8 mouse cellular contexts compared by ENCODE assay signal in genomic region chr15:97992712-97993286, GRCm38 (mm10). TPM values are rescaled to one million over a fixed set of nuclear protein-coding genes. Genes with fewer than 3 reads are reported as not detected.
DNase-seq lines count a peak whose midpoint lies in the region; ATAC-seq and TF ChIP-seq lines count a peak whose summit lies in the region.

No protein-coding gene starts in this region.

- H3K4me3 ChIP-seq in heart, embryonic 12.5 days, result peak overlapping the region; percentile 24
- peak overlapping the region; percentile 33 for H3K4me3 ChIP-seq in kidney, embryonic 15.5 days (replicated peaks)
- H3K4me3 ChIP-seq in limb, embryonic 14.5 days (replicated peaks; ENCODE audit: low read length), result peak overlapping the region; percentile 22
- peak overlapping the region; percentile 32; the same call in 1 of the 2 replicates for H3K4me3 ChIP-seq in midbrain, postnatal 0 days (ENCODE audit: low read depth, low read length)

- no peaks in the 10 kb centered on the region for H3K9me3 ChIP-seq in heart, embryonic 12.5 days (replicated peaks)
- no peaks in the 10 kb centered on the region for H3K9me3 ChIP-seq in kidney, embryonic 15.5 days (replicated peaks)
- H3K9me3 ChIP-seq in limb, embryonic 14.5 days (ENCODE audit: control insufficient read depth, low read length), result no peaks in the 10 kb centered on the region
- no peaks in the 10 kb centered on the region for H3K9me3 ChIP-seq in midbrain, postnatal 0 days (ENCODE audit: low read length)

- no peak for TF ChIP-seq POLR2A in limb, embryonic 14.5 days (IDR thresholded peaks at IDR 0.05; ENCODE audit: borderline replicate concordance, extremely low read depth, insufficient read depth, insufficient read length)

- peaks cover 42% of the 10 kb centered on the region for H3K4me1 ChIP-seq in heart, embryonic 12.5 days (replicated peaks)
- peaks cover 58% of the 10 kb centered on the region for H3K4me1 ChIP-seq in kidney, embryonic 15.5 days
- H3K4me1 ChIP-seq in limb, embryonic 14.5 days (ENCODE audit: control insufficient read depth, insufficient read depth, low read length), result peaks cover 31% of the 10 kb centered on the region
- H3K4me1 ChIP-seq in midbrain, postnatal 0 days (ENCODE audit: insufficient read depth, low read length), result peaks cover 19% of the 10 kb centered on the region

- TF ChIP-seq CTCF in midbrain, postnatal 0 days (IDR thresholded peaks at IDR 0.05), result no peak

- peak overlapping the region; percentile 80 for H3K27ac ChIP-seq in heart, embryonic 12.5 days (ENCODE audit: poor library complexity, severe bottlenecking)
- H3K27ac ChIP-seq in kidney, embryonic 15.5 days, result peak overlapping the region; percentile 88
- peak overlapping the region; percentile 89 for H3K27ac ChIP-seq in limb, embryonic 14.5 days (replicated peaks; ENCODE audit: low read depth, low read length)
- peak overlapping the region; percentile 78 for H3K27ac ChIP-seq in midbrain, postnatal 0 days (ENCODE audit: low read depth, low read length)

- H3K27me3 ChIP-seq in heart, embryonic 12.5 days (replicated peaks), result no peaks in the 10 kb centered on the region
- peaks cover 15% of the 10 kb centered on the region for H3K27me3 ChIP-seq in kidney, embryonic 15.5 days
- H3K27me3 ChIP-seq in limb, embryonic 14.5 days (ENCODE audit: control insufficient read depth, insufficient read depth, low read length), result no peaks in the 10 kb centered on the region
- H3K27me3 ChIP-seq in midbrain, postnatal 0 days (ENCODE audit: insufficient read depth, low read length), result no peaks in the 10 kb centered on the region

- H3K4me2 ChIP-seq in heart, embryonic 12.5 days, result peak overlapping the region; percentile 60
- H3K4me2 ChIP-seq in kidney, embryonic 15.5 days, result peak overlapping the region; percentile 58
- H3K4me2 ChIP-seq in limb, embryonic 14.5 days (replicated peaks; ENCODE audit: low read depth, low read length, severe bottlenecking), result peak overlapping the region; percentile 45
- peak overlapping the region; percentile 70 for H3K4me2 ChIP-seq in midbrain, postnatal 0 days (ENCODE audit: low read depth, low read length, poor library complexity, severe bottlenecking)

- H3K36me3 ChIP-seq in heart, embryonic 12.5 days, result peaks cover 13% of the 10 kb centered on the region; the same call in 1 of the 2 replicates
- peaks cover under 1% of the 10 kb centered on the region; the same call in 1 of the 2 replicates for H3K36me3 ChIP-seq in kidney, embryonic 15.5 days
- H3K36me3 ChIP-seq in limb, embryonic 14.5 days (ENCODE audit: control insufficient read depth, insufficient read depth, low read length), result peaks cover 86% of the 10 kb centered on the region
- no peaks in the 10 kb centered on the region for H3K36me3 ChIP-seq in midbrain, postnatal 0 days (ENCODE audit: insufficient read depth, low read length)

- peak; percentile 86 for ATAC-seq in heart, embryonic 12.5 days (ENCODE audit: insufficient number of reproducible peaks, low FRiP score)
- ATAC-seq in kidney, embryonic 15.5 days (replicated peaks; ENCODE audit: low FRiP score), result peak; percentile 92
- peak; percentile 95 for ATAC-seq in limb, embryonic 14.5 days (ENCODE audit: low FRiP score, low read depth)
- peak; percentile 94 for ATAC-seq in midbrain, postnatal 0 days (ENCODE audit: low FRiP score)

- H3K9ac ChIP-seq in heart, embryonic 12.5 days, result peak overlapping the region; percentile 68
- peak overlapping the region; percentile 36 for H3K9ac ChIP-seq in kidney, embryonic 15.5 days
- H3K9ac ChIP-seq in limb, embryonic 14.5 days (ENCODE audit: low read depth, low read length, severe bottlenecking), result peak overlapping the region; percentile 50
- H3K9ac ChIP-seq in midbrain, postnatal 0 days (replicated peaks; ENCODE audit: low read length, poor library complexity, severe bottlenecking), result 0 out of 2 replicates have a peak overlapping the region, but pooled peaks have one; percentile 33

- 9% methylated on average over 18 of the region's 18 CpGs for WGBS in heart, embryonic 12.5 days
- WGBS in kidney, embryonic 15.5 days, result 7% methylated on average over 18 of the region's 18 CpGs
- 6% methylated on average over 18 of the region's 18 CpGs for WGBS in limb, embryonic 14.5 days
- 1% methylated on average over 18 of the region's 18 CpGs for WGBS in midbrain, postnatal 0 days

- peak; percentile 73 for DNase-seq in CD4-positive helper T cell, adult 2 months (ENCODE audit: low read depth, low spot score)
- DNase-seq in brain, embryonic 18.5 days (ENCODE audit: low read depth, low spot score), result peak; percentile 90
- peak; percentile 2 for DNase-seq in fat pad, adult 2 months (ENCODE audit: extremely low read depth, low read depth, low spot score)
- peak; percentile 96 for DNase-seq in limb, embryonic 14.5 days (ENCODE audit: low spot score)
- DNase-seq in midbrain, postnatal 0 days (ENCODE audit: low spot score), result peak; percentile 98
- peak; percentile 21 to 39 for DNase-seq in spleen, postnatal 14 days (ENCODE audit: low spot score in 2 of 2)

RNA-seq across cellular contexts. Expression of gene Col2a1, which starts 11.7 kb away (rescaled TPM):
- 78.0 and 78.9 TPM in 2 replicates for polyA plus RNA-seq in heart, embryonic 12.5 days (2016; fragmentation: Nextera tagmentation; extraction: Ambion mirVana)
- polyA plus RNA-seq in kidney, embryonic 15.5 days (2015; fragmentation: Nextera tagmentation; extraction: Ambion mirVana), result 18.9 and 27.0 TPM in 2 replicates
- polyA plus RNA-seq in limb, embryonic 14.5 days (2012; rRNA removed), result 1,642 and 1,975 TPM in 2 replicates
- polyA plus RNA-seq in limb, embryonic 14.5 days (2014; fragmentation: Nextera tagmentation; extraction: Ambion mirVana), result 754 and 761 TPM in 2 replicates
- 13.8 and 17.8 TPM in 2 replicates for total RNA-seq in midbrain, postnatal 0 days (2014; rRNA removed)
- polyA plus RNA-seq in midbrain, postnatal 0 days (2015; fragmentation: Nextera tagmentation; extraction: Ambion mirVana), result 4.9 and 6.2 TPM in 2 replicates

RNA-seq across cellular contexts. Expression of gene Tmem106c, which starts 28.8 kb away (rescaled TPM):
- 28.5 and 32.2 TPM in 2 replicates for polyA plus RNA-seq in heart, embryonic 12.5 days (2016; fragmentation: Nextera tagmentation; extraction: Ambion mirVana)
- polyA plus RNA-seq in kidney, embryonic 15.5 days (2015; fragmentation: Nextera tagmentation; extraction: Ambion mirVana), result 46.5 and 51.7 TPM in 2 replicates
- 49.9 and 59.1 TPM in 2 replicates for polyA plus RNA-seq in limb, embryonic 14.5 days (2012; rRNA removed)
- polyA plus RNA-seq in limb, embryonic 14.5 days (2014; fragmentation: Nextera tagmentation; extraction: Ambion mirVana), result 49.8 and 51.5 TPM in 2 replicates
- total RNA-seq in midbrain, postnatal 0 days (2014; rRNA removed), result 40.3 and 57.7 TPM in 2 replicates
- 43.8 and 49.2 TPM in 2 replicates for polyA plus RNA-seq in midbrain, postnatal 0 days (2015; fragmentation: Nextera tagmentation; extraction: Ambion mirVana)

Comparison
In these comparisons a context has a peak if more than half of its experiments do, and no peak if none do; other contexts are left out.
1. Peak in every context shown above with its lines: DNase-seq, ATAC-seq, H3K4me3 ChIP-seq and H3K27ac ChIP-seq.
2. DNase-seq: peak in every context shown above with its lines; median percentile 98 in midbrain, postnatal 0 days; 96 in limb, embryonic 14.5 days; 90 in brain, embryonic 18.5 days; 73 in CD4-positive helper T cell, adult 2 months; 30 in spleen, postnatal 14 days; 2 in fat pad, adult 2 months.